Mouse (Mus musculus) right cerebral cortex, adult 18-20 months (tissue): Measurements from ENCODE around the gene Med16.
A peak's percentile ranks its signal among the peaks of the same experiment; 100 is the strongest.

Experiments used
- DNase-seq: peaks from one replicate; pipeline ENCODE4 v3.0.0; 2022; ENCODE audit warnings: mixed read lengths

The Med16 gene

GRCm38 (mm10) chr10:79932736-79933135, 24.0 kb upstream of the Med16 start:
- peak; percentile 46 for DNase-seq

DNA sequence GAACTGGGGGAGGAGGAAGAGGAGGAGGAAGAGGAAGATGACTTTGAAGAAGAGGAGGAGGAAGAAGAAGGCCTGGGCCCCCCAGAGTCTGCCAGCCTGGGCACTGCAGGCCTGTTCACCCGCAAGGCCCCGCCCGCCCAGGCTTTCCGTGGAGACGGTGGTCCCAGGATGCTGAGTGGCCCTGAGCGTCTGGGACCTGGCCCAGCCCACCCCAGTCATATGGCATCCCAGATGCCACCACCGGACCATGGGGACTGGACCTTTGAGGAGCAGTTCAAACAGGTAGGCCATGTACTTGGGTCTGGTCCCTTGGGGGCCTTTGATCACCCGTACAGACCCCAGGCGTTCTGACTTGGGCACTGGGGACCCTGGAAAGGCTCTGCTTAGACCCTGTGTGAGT, 23.1 kb upstream of the Med16 start:
- DNase-seq: no peak

- DNase-seq: no peak
Measured at GRCm38 (mm10) chr10:79930826-79931186, 22.1 kb upstream of the Med16 start.

DNA sequence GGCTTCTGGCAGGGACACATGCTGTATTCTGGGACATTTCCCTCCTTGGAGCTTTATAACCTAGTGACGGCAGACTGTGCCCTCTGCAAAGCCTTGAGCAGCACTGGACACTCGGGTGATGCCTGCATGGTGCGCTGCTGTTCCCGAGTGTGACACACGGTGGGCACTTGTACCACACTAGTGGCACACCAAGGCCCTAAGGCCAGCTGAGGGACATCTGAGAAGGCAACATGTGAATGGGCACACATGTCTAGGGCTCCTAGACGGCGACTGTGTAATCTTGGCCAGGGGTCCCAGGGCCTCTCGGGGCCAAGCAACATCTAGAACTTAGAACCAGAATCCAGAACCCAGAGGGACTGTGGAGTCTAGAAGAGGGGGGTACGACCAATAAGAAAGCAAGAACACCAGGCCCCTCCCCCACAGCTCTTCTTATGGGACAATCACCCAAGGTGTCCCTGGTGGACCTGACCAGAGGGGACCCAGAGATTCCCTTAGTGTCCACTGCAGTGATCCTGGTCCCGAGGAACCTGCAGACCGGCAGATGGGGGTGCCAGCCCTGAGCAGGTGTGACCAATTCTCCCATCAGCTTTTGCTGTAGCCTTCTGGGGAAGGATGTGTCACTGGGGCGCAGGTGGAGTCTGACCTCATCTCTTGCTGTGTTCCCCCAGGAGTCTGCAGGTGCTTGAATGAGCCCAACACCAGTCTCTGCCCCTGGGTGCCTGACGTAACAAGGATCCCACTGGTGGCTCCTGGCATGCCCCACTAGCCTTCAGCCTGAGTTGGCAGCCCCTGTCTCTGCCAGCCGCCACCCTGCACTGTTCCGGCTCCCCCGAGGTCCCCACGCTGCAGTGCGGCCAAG, 21.5 kb upstream of the Med16 start:
- DNase-seq: no peak

GRCm38 (mm10) chr10:79928907-79929701, 20.4 kb upstream of the Med16 start:
- DNase-seq: no peak

DNA sequence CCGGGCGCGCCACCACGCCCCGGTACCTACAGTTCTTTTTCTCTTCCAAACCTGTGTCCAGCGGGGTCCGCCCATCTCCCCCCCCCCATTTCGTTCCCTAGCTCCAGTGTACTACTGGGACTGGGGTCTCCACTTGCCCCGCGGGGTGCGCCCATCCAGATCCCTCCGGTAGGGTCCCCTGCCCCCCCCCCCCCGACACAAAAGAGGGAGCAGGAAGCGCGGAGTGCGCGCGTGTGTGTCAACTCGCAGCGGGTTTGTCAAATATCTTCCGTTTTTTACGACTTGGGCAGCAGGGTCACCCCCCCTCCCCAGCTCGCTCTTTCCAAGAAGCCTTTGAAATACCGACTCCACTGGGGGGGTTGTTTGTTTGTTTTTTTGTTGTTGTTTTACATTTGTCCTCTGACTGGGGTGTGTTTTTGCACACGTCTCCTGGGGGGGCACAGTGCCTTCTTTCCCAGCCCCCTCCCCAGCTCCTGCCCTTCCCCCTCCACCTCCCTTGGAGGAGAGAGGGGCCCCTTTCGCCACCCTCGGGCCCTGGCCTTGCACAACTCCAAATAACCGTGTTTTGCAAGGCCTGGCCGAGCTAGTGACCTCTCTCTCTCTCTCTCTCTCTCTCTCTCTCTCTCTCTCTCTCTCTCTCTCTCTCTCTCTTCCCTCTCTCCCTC, 19.4 kb upstream of the Med16 start:
- DNase-seq: no peak

- DNase-seq: peak; percentile 57
Measured at GRCm38 (mm10) chr10:79927324-79928029, 18.8 kb upstream of the Med16 start.

GRCm38 (mm10) chr10:79926491-79927323, 18.0 kb upstream of the Med16 start, which contains the start of gene Arid3a:
Arid3a (plus strand) TSS chr10:79927043.
- peak; percentile 91 for DNase-seq

GRCm38 (mm10) chr10:79925785-79926490, 17.2 kb upstream of the Med16 start:
- no peak for DNase-seq

- peak; percentile 91 for DNase-seq
Measured at GRCm38 (mm10) chr10:79924998-79925784, 16.5 kb upstream of the Med16 start.

DNA sequence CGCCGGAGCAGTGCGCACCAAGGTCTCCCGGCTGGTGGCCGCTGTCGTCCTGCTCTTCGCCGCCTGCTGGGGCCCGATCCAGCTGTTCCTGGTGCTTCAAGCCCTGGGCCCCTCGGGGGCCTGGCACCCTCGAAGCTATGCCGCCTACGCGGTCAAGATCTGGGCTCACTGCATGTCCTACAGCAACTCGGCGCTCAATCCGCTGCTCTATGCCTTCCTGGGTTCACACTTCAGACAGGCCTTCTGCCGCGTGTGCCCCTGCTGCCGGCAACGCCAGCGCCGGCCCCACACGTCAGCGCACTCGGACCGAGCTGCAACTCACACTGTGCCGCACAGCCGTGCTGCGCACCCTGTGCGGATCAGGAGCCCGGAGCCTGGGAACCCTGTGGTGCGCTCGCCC, 12.8 kb upstream of the Med16 start:
- DNase-seq: no peak

- DNase-seq: no peak
Measured at GRCm38 (mm10) chr10:79920958-79921535, 12.3 kb upstream of the Med16 start, which contains the start of gene R3hdm4. R3hdm4 (minus strand) TSS chr10:79921208.

DNA sequence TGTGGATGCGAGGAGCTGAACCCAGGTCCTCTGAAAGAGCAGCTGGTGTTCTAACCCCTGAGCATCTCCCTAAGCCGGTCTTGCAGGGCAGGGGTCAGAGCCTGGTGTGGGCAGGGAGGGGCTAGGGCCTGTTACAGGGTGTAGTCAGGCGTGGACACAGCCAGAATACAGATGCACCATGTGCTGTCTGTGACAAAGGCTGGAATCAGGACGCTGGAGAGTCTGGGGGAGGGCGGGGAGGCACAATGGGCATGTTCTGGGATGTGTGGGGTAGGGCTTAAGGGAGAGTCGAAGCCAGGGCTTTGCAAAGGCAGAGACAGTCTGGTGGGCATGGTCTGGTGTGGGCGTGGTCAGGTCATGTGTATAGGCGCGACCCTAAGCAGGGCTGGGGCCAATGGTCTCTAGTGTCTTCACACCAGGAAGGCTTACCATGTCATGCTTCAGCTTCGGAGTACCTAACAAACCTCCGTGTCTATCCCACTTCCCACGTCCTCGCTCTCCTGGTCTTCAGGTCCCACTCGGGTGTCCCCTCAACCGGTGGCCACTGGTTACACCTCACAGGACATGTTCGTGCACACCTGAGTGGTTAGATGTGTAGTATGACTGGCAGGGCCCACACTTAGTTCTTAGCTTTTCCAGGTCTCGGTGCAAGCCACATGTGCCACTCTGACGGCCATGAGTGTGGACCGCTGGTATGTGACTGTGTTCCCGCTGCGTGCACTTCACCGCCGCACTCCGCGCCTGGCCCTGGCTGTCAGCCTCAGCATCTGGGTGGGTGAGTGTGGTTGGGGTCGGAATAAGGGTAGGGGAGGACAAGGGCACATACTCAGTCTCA, 11.6 kb upstream of the Med16 start:
- no peak for DNase-seq

- DNase-seq: no peak
Measured at GRCm38 (mm10) chr10:79919251-79919849, 10.6 kb upstream of the Med16 start.

- DNase-seq: no peak
Measured at GRCm38 (mm10) chr10:79918231-79919078, 9.7 kb upstream of the Med16 start.

DNA sequence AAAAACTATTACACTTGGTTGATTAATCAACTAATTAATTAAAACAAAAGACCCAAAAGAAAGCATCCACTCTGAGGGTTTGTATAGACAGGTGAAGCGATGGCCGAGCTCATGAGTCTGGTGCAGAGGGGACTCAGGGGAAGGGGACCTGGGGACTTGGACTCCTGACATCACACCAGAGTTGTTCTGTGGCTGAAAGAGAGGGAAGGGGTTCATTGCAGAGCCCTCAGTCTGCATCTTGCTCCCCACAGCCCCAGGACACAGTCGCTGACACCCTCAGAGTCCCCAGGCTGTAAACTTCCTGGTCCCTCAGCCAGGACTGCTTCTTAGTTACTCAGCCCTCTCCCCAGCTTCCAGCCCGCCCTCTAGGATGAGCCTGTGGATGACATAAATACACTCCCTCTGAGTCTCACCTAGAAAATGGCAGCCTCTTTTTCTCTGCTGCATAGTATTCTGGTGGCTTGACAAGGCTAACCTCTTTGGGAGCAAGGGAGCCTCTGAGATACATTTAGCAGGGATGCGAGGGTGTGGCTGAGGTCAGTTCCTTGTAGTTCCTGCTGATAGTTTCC, 8.9 kb upstream of the Med16 start:
- no peak for DNase-seq
